Mouse (Mus musculus): Measurements from ENCODE around the gene Pou6f1. TPM values are rescaled to one million over a fixed set of nuclear protein-coding genes. Genes with fewer than 3 reads are reported as not detected.
A peak's percentile ranks its signal among the peaks of the same experiment; 100 is the strongest.

Gene Pou6f1
- polyA plus RNA-seq (2014; fragmentation: Nextera tagmentation; extraction: Ambion mirVana): 3.9 and 4.2 TPM in 2 replicates

- H3K9ac ChIP-seq (ENCODE audit: low read length): peak within 1 kb of the TSS; percentile 78
- H3K27ac ChIP-seq (replicated peaks; ENCODE audit: low read depth, low read length): no peak within 1 kb of the TSS
- under 1% methylated on average over 65 of the region's 76 CpGs for WGBS
- ATAC-seq (ENCODE audit: insufficient number of reproducible peaks, low FRiP score, low TSS enrichment, low read depth) (peak; percentile 42; the same call in 1 of the 2 replicates), DNase-seq (ENCODE audit: low spot score) (peak; percentile 52)
- H3K27me3 ChIP-seq (ENCODE audit: control insufficient read depth, insufficient read depth, low read length): peaks cover 33% of the 10 kb centered on the region
- 0 out of 2 replicates have a peak, but pooled peaks cover 2% of the 10 kb centered on the region for H3K4me1 ChIP-seq (ENCODE audit: control insufficient read depth, insufficient read depth, low read length)
- peak within 1 kb of the TSS; percentile 68 for H3K4me3 ChIP-seq (ENCODE audit: low read depth, low read length)
- no peaks in the 10 kb centered on the region for H3K36me3 ChIP-seq (ENCODE audit: control insufficient read depth, insufficient read depth, low read length)
- no peaks in the 10 kb centered on the region for H3K9me3 ChIP-seq (ENCODE audit: control insufficient read depth, low read length)
- H3K4me2 ChIP-seq (ENCODE audit: low read depth, severe bottlenecking): peak within 1 kb of the TSS; percentile 96
These were observed at the start of gene Pou6f1 for GRCm38 (mm10) chr15:100599276-100600046. TSS of gene Pou6f1 (minus strand) at chr15:100599984.

DNA sequence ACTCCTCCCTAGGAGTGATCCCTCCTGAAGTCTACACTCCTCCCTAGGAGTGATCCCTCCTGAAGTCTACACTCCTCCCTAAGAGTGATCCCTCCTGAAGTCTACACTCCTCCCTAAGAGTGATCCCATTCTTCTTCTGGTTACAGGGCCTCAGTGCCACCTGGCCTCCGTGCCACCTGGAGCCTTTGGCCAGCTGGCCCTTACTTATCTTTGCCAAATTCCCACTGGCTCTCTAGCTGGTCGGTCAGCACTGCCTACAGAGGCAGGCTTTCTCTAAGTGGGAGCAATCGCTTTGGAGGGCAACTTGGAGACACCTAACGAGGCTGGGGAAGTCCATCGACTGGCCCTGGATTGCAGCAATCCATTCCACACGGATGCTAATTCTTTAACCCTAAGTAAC lies 46.4 kb upstream of the Pou6f1 start:
- WGBS: 68% methylated on average over 6 of the region's 6 CpGs
- Histone ChIP-seq H3K27ac (replicated peaks; ENCODE audit: low read depth, low read length) (no peak overlapping the region), H3K9me3 (ENCODE audit: control insufficient read depth, low read length) (no peaks in the 10 kb centered on the region), H3K9ac (ENCODE audit: low read length) (no peak overlapping the region), H3K4me1 (ENCODE audit: control insufficient read depth, insufficient read depth, low read length) (no peaks in the 10 kb centered on the region), H3K4me3 (ENCODE audit: low read depth, low read length) (no peak overlapping the region), H3K36me3 (ENCODE audit: control insufficient read depth, insufficient read depth, low read length) (no peaks in the 10 kb centered on the region), H3K4me2 (ENCODE audit: low read depth, severe bottlenecking) (no peak overlapping the region), H3K27me3 (ENCODE audit: control insufficient read depth, insufficient read depth, low read length) (no peaks in the 10 kb centered on the region)
- no peak for ATAC-seq (ENCODE audit: insufficient number of reproducible peaks, low FRiP score, low TSS enrichment, low read depth)
- no peak for DNase-seq (ENCODE audit: low spot score)

GRCm38 (mm10) chr15:100642451-100642850 lies 42.7 kb upstream of the Pou6f1 start:
- H3K36me3 ChIP-seq (ENCODE audit: control insufficient read depth, insufficient read depth, low read length): no peaks in the 10 kb centered on the region
- DNase-seq (ENCODE audit: low spot score) (no peak), ATAC-seq (ENCODE audit: insufficient number of reproducible peaks, low FRiP score, low TSS enrichment, low read depth) (no peak)
- no peaks in the 10 kb centered on the region for H3K9me3 ChIP-seq (ENCODE audit: control insufficient read depth, low read length)
- no peak overlapping the region for H3K4me3 ChIP-seq (ENCODE audit: low read depth, low read length)
- H3K27ac ChIP-seq (replicated peaks; ENCODE audit: low read depth, low read length): no peak overlapping the region
- H3K4me1 ChIP-seq (ENCODE audit: control insufficient read depth, insufficient read depth, low read length): no peaks in the 10 kb centered on the region
- H3K27me3 ChIP-seq (ENCODE audit: control insufficient read depth, insufficient read depth, low read length): peaks cover 12% of the 10 kb centered on the region; the same call in 1 of the 2 replicates
- WGBS: 87% methylated on average over 7 of the region's 7 CpGs
- H3K4me2 ChIP-seq (ENCODE audit: low read depth, severe bottlenecking): no peak overlapping the region
- H3K9ac ChIP-seq (ENCODE audit: low read length): no peak overlapping the region

GRCm38 (mm10) chr15:100641226-100641810 lies 41.5 kb upstream of the Pou6f1 start:
- no peak overlapping the region for H3K27ac ChIP-seq (replicated peaks; ENCODE audit: low read depth, low read length)
- H3K27me3 ChIP-seq (ENCODE audit: control insufficient read depth, insufficient read depth, low read length): peaks cover 22% of the 10 kb centered on the region
- 72% methylated on average over 16 of the region's 16 CpGs for WGBS
- DNase-seq (ENCODE audit: low spot score) (no peak), ATAC-seq (ENCODE audit: insufficient number of reproducible peaks, low FRiP score, low TSS enrichment, low read depth) (no peak)
- H3K4me3 ChIP-seq (ENCODE audit: low read depth, low read length): no peak overlapping the region
- peaks cover 10% of the 10 kb centered on the region for H3K4me1 ChIP-seq (ENCODE audit: control insufficient read depth, insufficient read depth, low read length)
- no peaks in the 10 kb centered on the region for H3K36me3 ChIP-seq (ENCODE audit: control insufficient read depth, insufficient read depth, low read length)
- H3K9ac ChIP-seq (ENCODE audit: low read length): no peak overlapping the region
- H3K4me2 ChIP-seq (ENCODE audit: low read depth, severe bottlenecking): no peak overlapping the region
- H3K9me3 ChIP-seq (ENCODE audit: control insufficient read depth, low read length): no peaks in the 10 kb centered on the region

GRCm38 (mm10) chr15:100639972-100640750 lies 40.4 kb upstream of the Pou6f1 start:
- Histone ChIP-seq H3K27me3 (ENCODE audit: control insufficient read depth, insufficient read depth, low read length) (peaks cover 34% of the 10 kb centered on the region), H3K27ac (replicated peaks; ENCODE audit: low read depth, low read length) (no peak overlapping the region), H3K4me2 (ENCODE audit: low read depth, severe bottlenecking) (no peak overlapping the region), H3K36me3 (ENCODE audit: control insufficient read depth, insufficient read depth, low read length) (no peaks in the 10 kb centered on the region), H3K4me3 (ENCODE audit: low read depth, low read length) (no peak overlapping the region), H3K9me3 (ENCODE audit: control insufficient read depth, low read length) (no peaks in the 10 kb centered on the region), H3K4me1 (ENCODE audit: control insufficient read depth, insufficient read depth, low read length) (peaks cover 13% of the 10 kb centered on the region), H3K9ac (ENCODE audit: low read length) (no peak overlapping the region)
- 77% methylated on average over 16 of the region's 16 CpGs for WGBS
- DNase-seq (ENCODE audit: low spot score) (no peak), ATAC-seq (ENCODE audit: insufficient number of reproducible peaks, low FRiP score, low TSS enrichment, low read depth) (no peak)

- no peak for ATAC-seq (ENCODE audit: insufficient number of reproducible peaks, low FRiP score, low TSS enrichment, low read depth)
These were observed 37.9 kb upstream of the Pou6f1 start for GRCm38 (mm10) chr15:100637661-100638060.

DNA sequence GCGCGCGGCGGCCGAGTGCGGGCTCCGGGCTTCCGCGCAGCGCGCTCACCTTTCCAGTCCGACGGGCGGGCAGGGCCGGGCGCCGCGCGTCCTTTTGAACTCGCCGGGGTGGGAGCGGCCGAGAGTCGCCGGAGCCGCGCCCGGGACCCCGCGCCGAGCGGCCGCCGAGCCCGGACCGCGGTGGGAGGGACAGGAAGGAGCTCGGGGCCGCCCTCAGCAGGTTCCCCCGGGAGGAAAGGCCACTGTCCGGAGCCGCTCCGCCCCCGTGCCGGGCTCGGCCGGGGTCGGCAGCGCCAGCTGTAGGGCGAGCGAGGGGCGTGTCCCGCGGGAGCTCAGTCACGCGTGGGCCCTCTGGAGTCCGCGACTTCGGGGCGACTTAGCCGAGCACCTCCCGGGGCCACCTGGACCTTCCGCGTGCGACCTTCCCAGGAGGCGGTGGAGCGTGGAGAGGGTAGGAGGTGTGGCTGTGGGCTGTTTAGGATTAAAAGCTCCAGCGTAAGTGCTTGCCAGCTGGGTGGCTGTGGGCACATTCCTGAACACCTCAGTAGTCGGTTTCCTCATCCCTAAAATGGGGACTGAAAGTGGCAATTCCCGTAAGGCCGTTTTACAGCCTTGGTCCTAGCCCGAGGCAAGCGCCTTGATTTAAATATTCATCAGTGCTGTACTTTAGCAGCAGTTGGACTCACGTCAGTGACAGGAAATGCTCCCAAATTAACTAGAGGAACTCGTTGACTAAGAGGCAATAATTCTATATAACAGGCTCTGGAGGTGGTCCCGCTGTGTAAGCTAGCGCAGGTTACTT lies 37.1 kb upstream of the Pou6f1 start, which contains the start of gene Smagp:
Smagp (minus strand) TSS at position 241 of the 802 bp plus-strand sequence.
- peak within 1 kb of the TSS; percentile 47; the same call in 1 of the 2 replicates for H3K9ac ChIP-seq (ENCODE audit: low read length)
- no peak within 1 kb of the TSS for H3K27ac ChIP-seq (replicated peaks; ENCODE audit: low read depth, low read length)
- peak within 1 kb of the TSS; percentile 50 for H3K4me3 ChIP-seq (ENCODE audit: low read depth, low read length)
- DNase-seq (ENCODE audit: low spot score): peak; percentile 56
- no peaks in the 10 kb centered on the region for H3K36me3 ChIP-seq (ENCODE audit: control insufficient read depth, insufficient read depth, low read length)
- under 1% methylated on average over 49 of the region's 77 CpGs for WGBS
- H3K4me1 ChIP-seq (ENCODE audit: control insufficient read depth, insufficient read depth, low read length): peaks cover 13% of the 10 kb centered on the region
- no peak for ATAC-seq (ENCODE audit: insufficient number of reproducible peaks, low FRiP score, low TSS enrichment, low read depth)
- no peaks in the 10 kb centered on the region for H3K9me3 ChIP-seq (ENCODE audit: control insufficient read depth, low read length)
- peaks cover 43% of the 10 kb centered on the region for H3K27me3 ChIP-seq (ENCODE audit: control insufficient read depth, insufficient read depth, low read length)
- peak within 1 kb of the TSS; percentile 89 for H3K4me2 ChIP-seq (ENCODE audit: low read depth, severe bottlenecking)

More at GRCm38 (mm10) chr15:100637661-100638060, 37.9 kb upstream of the Pou6f1 start:
- Histone ChIP-seq H3K36me3 (ENCODE audit: control insufficient read depth, insufficient read depth, low read length) (no peaks in the 10 kb centered on the region), H3K9me3 (ENCODE audit: control insufficient read depth, low read length) (no peaks in the 10 kb centered on the region), H3K9ac (ENCODE audit: low read length) (no peak overlapping the region), H3K4me2 (ENCODE audit: low read depth, severe bottlenecking) (no peak overlapping the region), H3K27ac (replicated peaks; ENCODE audit: low read depth, low read length) (no peak overlapping the region), H3K4me1 (ENCODE audit: control insufficient read depth, insufficient read depth, low read length) (peaks cover 13% of the 10 kb centered on the region), H3K27me3 (ENCODE audit: control insufficient read depth, insufficient read depth, low read length) (peaks cover 43% of the 10 kb centered on the region), H3K4me3 (ENCODE audit: low read depth, low read length) (no peak overlapping the region)
- DNase-seq (ENCODE audit: low spot score): no peak
- WGBS: 15% methylated on average over 6 of the region's 6 CpGs
